Mouse (Mus musculus): ENCODE data around the gene Gpr141.

- no peak for TF ChIP-seq CTCF (IDR thresholded peaks at IDR 0.05; ENCODE audit: low read depth, low read length)
- no peak for TF ChIP-seq POLR2A (IDR thresholded peaks at IDR 0.05; ENCODE audit: borderline replicate concordance, low read depth, low read length)
These were observed 105.1 kb downstream of the Gpr141 start for GRCm38 (mm10) chr13:19718954-19719353.

Measured in bone marrow macrophage, adult 2 months (primary cell).